Mouse (Mus musculus): ENCODE results near the gene Tmem59.

DNA sequence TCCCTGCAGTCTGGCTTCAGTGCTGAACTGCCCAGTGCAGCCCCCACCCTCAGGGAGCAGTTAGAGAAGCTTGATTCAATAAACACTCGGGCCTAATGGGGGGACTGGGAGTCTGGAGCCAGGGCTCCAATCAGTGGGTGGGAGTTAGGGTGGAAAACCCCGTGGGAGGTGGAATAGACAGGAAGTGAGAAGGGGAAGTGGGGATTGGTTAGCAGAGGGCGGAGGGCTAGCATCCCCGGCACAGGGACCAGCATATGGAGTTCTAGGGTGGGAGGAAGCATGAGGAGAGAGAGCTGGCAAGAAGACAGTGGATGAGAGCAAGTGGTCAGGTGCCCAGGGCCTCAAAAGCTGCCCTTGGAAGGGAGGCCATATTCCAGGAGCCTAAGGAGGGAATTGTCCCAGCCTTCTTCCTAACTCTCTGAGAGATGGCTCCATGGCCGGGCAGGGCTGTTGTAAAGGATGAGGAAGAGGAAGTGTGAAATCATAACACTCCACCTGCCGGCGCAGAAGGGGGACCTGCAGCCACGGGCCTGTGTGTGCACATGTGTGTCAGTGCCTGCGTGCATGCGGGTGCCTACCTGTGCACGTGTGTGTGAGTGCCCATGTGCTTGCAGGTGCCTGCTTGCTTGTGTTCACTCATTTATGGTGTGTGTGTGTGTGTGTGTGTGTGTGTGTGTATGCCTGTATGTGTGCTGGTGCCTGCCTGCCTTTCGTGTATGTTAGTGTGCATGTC, 35.2 kb downstream of the Tmem59 start:
- TF ChIP-seq CTCF (IDR thresholded peaks at IDR 0.05; ENCODE audit: low read depth, low read length) (no peak), POLR2A (IDR thresholded peaks at IDR 0.05; ENCODE audit: extremely low read depth, insufficient read depth, low read length) (no peak)
